Comparison of ENCODE assay signal across 8 mouse cellular contexts in the genomic region with DNA sequence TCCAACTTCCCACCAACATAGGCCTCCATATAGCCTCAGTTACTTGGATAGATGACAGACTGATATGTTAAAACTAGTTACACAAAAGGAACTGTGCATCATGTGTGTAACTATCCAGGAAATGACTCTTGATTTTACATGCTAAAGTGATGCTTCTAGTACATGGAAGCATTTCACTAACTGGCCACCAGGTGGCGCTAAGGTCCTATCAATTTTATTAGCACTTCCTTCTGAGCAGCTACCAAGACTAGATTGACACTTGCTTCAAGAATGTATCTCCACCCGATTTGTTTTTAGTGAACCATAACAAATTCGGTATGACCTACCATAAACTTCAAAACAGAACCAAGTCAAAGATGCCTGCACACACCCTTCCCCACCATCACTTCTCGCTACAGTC. TPM values are rescaled to one million over a fixed set of nuclear protein-coding genes. Genes with fewer than 3 reads are reported as not detected.
DNase-seq lines count a peak whose midpoint lies in the region; ATAC-seq lines count a peak whose summit lies in the region.

No protein-coding gene starts in this region.

- H3K27ac ChIP-seq in forebrain, embryonic 16.5 days (ENCODE audit: low read length): no peak overlapping the region
- no peak overlapping the region for H3K27ac ChIP-seq in hindbrain, embryonic 15.5 days (replicated peaks)
- no peak overlapping the region for H3K27ac ChIP-seq in midbrain, embryonic 15.5 days

- intact Hi-C loops in left cerebral cortex, postnatal 10 days (cut with DNase I): loop anchor here (2.0 to 10.0 kb wide), 3 partner anchors 138 to 464 kb away; a partner anchor contains a TSS

- no peaks in the 10 kb centered on the region for H3K9me3 ChIP-seq in forebrain, embryonic 16.5 days (ENCODE audit: control insufficient read depth, low read length)
- no peaks in the 10 kb centered on the region for H3K9me3 ChIP-seq in hindbrain, embryonic 15.5 days
- no peaks in the 10 kb centered on the region for H3K9me3 ChIP-seq in midbrain, embryonic 15.5 days

- no peaks in the 10 kb centered on the region for H3K27me3 ChIP-seq in forebrain, embryonic 16.5 days (replicated peaks; ENCODE audit: control insufficient read depth, insufficient read depth, low read length)
- H3K27me3 ChIP-seq in hindbrain, embryonic 15.5 days: no peaks in the 10 kb centered on the region
- H3K27me3 ChIP-seq in midbrain, embryonic 15.5 days (replicated peaks): no peaks in the 10 kb centered on the region

- H3K36me3 ChIP-seq in forebrain, embryonic 16.5 days (ENCODE audit: control insufficient read depth, insufficient read depth): no peaks in the 10 kb centered on the region
- H3K36me3 ChIP-seq in hindbrain, embryonic 15.5 days: no peaks in the 10 kb centered on the region
- H3K36me3 ChIP-seq in midbrain, embryonic 15.5 days (replicated peaks): no peaks in the 10 kb centered on the region

- no peak overlapping the region for H3K9ac ChIP-seq in forebrain, embryonic 16.5 days (replicated peaks; ENCODE audit: low read depth, low read length)
- no peak overlapping the region for H3K9ac ChIP-seq in hindbrain, embryonic 15.5 days
- H3K9ac ChIP-seq in midbrain, embryonic 15.5 days: no peak overlapping the region

- H3K4me3 ChIP-seq in forebrain, embryonic 16.5 days (replicated peaks; ENCODE audit: low read length): no peak overlapping the region
- H3K4me3 ChIP-seq in hindbrain, embryonic 15.5 days: no peak overlapping the region
- no peak overlapping the region for H3K4me3 ChIP-seq in midbrain, embryonic 15.5 days

- WGBS in forebrain, embryonic 16.5 days: 18% methylated on average over 4 of the region's 4 CpGs
- 12% methylated on average over 4 of the region's 4 CpGs for WGBS in hindbrain, embryonic 15.5 days
- WGBS in midbrain, embryonic 15.5 days: 13% methylated on average over 4 of the region's 4 CpGs

- H3K4me1 ChIP-seq in forebrain, embryonic 16.5 days (replicated peaks; ENCODE audit: control insufficient read depth, insufficient read depth, low read length): no peaks in the 10 kb centered on the region
- H3K4me1 ChIP-seq in hindbrain, embryonic 15.5 days (replicated peaks): peaks cover 3% of the 10 kb centered on the region; the same call in 1 of the 2 replicates
- H3K4me1 ChIP-seq in midbrain, embryonic 15.5 days: 0 out of 2 replicates have a peak, but pooled peaks cover 6% of the 10 kb centered on the region

- H3K4me2 ChIP-seq in forebrain, embryonic 16.5 days (ENCODE audit: low read length): no peak overlapping the region
- no peak overlapping the region for H3K4me2 ChIP-seq in hindbrain, embryonic 15.5 days
- H3K4me2 ChIP-seq in midbrain, embryonic 15.5 days: no peak overlapping the region

- DNase-seq in left cerebral cortex, adult 18-20 months (ENCODE audit: low spot score in 2 of 2): peak; percentile 79 to 85
- DNase-seq in left cerebral cortex, adult 11 months (ENCODE audit: low spot score): no peak
- DNase-seq in cerebellum, adult 11-12 months: peak; percentile 62
- peak; percentile 70 for DNase-seq in left cerebral cortex, postnatal 10 days (ENCODE audit: extremely low spot score in 1 of 2, low spot score in 2 of 2)
- peak; percentile 46 to 65 for DNase-seq in spleen, postnatal 14 days (ENCODE audit: low spot score in 2 of 2)

- peak; percentile 68 for ATAC-seq in forebrain, embryonic 16.5 days
- peak; percentile 55 for ATAC-seq in hindbrain, embryonic 15.5 days (ENCODE audit: low FRiP score, low read depth)
- ATAC-seq in midbrain, embryonic 15.5 days (replicated peaks): peak; percentile 81

RNA-seq across cellular contexts. Expression of a gene that starts 10.0 kb away (rescaled TPM):
- total RNA-seq in left cerebral cortex, adult 18-20 months (2021): 10 to 100 TPM; 34.9 to 51.7 TPM
- 55.9 and 65.7 TPM in 2 replicates for polyA plus RNA-seq in forebrain, embryonic 16.5 days (2015; fragmentation: Nextera tagmentation; extraction: Ambion mirVana)
- polyA plus RNA-seq in hindbrain, embryonic 15.5 days (2015; fragmentation: Nextera tagmentation; extraction: Ambion mirVana): 81.0 and 91.5 TPM in 2 replicates
- total RNA-seq in left cerebral cortex, postnatal 10 days (2021): 10 to 100 TPM; 30.4 to 36.4 TPM
- polyA plus RNA-seq in midbrain, embryonic 15.5 days (2015; fragmentation: Nextera tagmentation; extraction: Ambion mirVana): 63.3 and 63.6 TPM in 2 replicates
